Mouse (Mus musculus): Measurements from ENCODE around the gene Dgat2. TPM values are rescaled to one million over a fixed set of nuclear protein-coding genes. Genes with fewer than 3 reads are reported as not detected.

The Dgat2 gene
- 113 and 186 TPM in 2 replicates for polyA plus RNA-seq (2012; rRNA removed)

DNA sequence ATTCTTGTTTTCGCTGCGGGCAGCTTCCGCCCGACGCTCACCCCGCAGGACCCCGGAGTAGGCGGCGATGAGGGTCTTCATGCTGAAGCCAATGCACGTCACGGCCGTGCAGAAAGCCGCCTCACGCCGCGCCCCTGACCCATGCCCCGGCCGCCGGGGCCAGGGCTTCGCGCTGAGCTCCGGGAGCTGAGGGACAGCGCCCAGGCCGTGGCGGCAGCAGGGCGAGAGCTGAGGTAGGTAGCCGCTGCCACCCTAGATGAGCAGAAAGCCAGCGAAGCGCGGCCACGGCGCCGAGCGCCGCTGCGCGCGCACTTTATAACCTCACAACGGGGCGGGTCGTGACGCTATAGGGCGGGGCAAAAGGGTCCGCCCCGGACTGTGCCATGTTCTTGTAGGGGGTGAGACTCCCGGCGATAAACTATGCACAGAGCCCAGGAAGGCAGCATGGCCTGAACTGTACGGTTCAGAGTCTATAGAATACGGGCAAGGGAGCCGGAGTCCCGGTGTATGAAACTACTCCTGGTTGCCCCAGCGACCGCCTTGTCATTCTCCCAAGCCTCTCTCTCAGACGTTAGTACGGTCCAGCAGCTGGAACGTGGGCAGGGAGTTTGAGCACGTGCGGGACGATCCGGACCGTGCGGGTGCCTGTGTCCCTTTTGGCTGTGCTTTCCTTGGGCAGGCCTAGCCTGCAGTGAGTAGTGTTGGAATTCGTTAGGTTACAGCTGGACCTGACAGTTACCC is at the start of gene Dgat2:
TSS of gene Dgat2 (minus strand) at position 288 of the 741 bp plus-strand sequence.
- DNase-seq (ENCODE audit: low read depth, low spot score) = no peak
- under 1% methylated on average over 63 of the region's 63 CpGs for WGBS

DNA sequence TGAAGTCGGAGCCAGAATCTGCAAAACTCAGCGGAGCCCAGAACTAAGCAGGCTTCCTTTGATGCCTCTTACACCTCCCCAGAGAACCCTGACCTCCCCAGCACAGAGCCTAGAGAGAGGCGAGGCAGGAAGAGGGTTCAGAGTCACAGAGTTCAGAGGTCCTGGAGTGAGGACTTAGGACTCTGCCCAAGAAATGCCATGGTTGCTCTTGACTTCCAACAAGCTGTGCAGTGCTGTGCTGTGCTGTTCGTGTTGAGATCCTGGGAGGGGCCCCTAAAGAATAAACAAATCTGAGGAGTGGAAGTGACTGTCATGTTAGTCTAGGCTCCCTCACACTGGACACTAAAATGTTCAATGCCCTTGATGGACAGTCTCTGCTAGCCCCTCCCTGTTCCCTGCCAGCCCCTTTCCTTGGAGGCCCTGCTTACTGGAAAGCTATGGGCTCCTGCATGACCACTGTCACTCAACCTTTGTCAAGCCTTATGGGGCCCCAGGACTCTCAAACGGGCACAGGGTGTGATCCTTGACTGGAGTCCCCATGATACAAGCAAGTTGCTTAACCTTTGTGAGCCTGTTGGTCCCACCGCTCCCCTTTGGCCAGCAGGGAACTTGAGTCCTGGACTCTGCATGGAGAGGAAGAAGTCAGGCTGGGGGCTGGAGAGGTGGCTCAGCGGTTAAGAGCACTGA is 47.7 kb upstream of the Dgat2 start:
- WGBS = 61% methylated on average over 7 of the region's 7 CpGs
- no peak for DNase-seq (ENCODE audit: low read depth, low spot score)

GRCm38 (mm10) chr7:99229411-99229810 is 46.9 kb upstream of the Dgat2 start:
- no peak for DNase-seq (ENCODE audit: low read depth, low spot score)
- 11% methylated on average over 2 of the region's 2 CpGs for WGBS

GRCm38 (mm10) chr7:99228825-99229224 is 46.3 kb upstream of the Dgat2 start:
- WGBS = 88% methylated on average over 8 of the region's 8 CpGs
- DNase-seq (ENCODE audit: low read depth, low spot score) = no peak

DNA sequence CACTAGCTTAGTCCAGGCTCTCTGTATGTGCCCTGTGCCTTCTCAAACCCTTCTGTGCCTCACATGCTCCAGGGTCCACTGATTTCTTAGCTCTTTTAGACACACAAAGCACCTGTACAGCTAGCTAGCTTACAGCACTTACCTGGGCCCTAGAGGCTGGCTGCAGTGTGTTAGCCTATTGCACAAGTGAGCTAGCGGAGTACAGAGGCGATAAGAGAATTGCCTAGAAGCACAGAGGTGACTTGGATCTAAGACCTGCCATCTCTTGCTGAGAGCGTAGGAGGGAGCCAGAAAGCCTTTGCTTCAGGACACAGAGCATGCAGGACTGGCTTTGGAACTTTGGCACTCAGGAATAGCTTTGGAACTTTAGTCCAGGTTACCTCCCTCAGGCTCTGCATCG is 44.7 kb upstream of the Dgat2 start:
- 94% methylated on average over 4 of the region's 4 CpGs for WGBS
- no peak for DNase-seq (ENCODE audit: low read depth, low spot score)

DNA sequence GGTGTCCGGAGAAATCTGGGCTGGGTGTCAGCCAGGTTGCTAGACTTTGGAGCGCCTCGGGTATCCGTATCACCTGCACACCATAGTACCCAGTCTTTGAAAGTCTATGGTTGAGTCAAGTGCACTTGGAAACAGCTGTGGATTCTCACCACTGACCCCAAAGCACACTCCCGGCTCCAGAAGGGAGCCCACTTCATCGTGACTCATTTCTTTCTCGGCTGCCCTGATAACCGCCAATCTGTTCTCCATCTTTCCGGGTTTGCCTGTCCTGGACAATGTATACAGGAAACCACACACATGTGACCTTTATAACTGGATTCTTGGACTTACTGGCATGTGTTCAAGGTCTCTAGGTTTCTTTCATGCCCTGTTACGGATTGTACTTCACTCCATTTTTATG is 44.1 kb upstream of the Dgat2 start:
- WGBS = 66% methylated on average over 10 of the region's 10 CpGs
- DNase-seq (ENCODE audit: low read depth, low spot score) = no peak

DNA sequence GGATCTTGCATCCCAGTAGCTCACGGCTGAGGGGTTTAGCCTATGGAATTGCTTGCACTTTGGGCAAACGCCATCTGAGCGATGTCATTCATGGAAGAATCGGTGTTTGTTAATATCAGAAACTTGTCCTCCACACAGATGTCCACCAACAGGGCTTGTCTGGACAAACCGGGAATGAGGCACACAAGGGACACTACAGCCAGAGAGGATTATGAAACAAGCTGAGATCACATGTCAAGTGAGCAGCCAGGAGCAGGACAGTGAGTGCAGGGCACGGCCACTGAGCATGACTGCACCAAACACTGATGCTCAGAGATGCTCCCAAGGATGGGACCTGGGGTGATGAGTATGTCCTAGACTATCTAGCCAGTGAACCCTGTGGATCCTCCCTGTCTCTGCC is 42.9 kb upstream of the Dgat2 start:
- DNase-seq (ENCODE audit: low read depth, low spot score) = no peak
- 75% methylated on average over 6 of the region's 6 CpGs for WGBS

DNA sequence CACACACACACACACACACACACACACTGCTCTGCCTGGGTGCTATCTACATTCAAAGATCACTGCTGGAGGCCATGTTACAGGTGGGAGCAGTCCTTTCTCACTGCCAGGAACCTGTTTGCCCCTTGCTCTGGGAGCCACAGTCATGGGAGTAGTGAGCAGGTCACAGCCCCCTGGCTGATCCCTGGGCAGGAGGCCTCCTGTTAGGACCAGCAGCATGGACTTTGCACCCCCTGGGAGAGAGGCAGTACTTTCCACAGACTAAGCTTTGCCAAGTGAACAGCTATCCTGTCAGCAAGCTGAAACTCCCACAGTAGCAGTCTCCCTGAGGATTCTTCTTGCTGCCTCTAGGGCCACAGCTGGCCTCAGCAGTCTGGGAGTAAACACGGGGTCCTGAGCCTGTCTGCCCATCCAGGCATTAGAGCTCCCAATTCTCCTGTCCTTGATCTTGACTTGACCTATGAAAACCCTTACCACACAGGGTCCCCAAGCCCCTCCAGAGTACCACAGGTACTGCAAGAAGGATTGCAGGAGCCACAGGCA is 42.2 kb upstream of the Dgat2 start:
- no peak for DNase-seq (ENCODE audit: low read depth, low spot score)
- 27% methylated on average over 1 of the region's 1 CpGs for WGBS

GRCm38 (mm10) chr7:99224225-99224624 is 41.7 kb upstream of the Dgat2 start:
- DNase-seq (ENCODE audit: low read depth, low spot score) = no peak
- WGBS = 34% methylated on average over 7 of the region's 7 CpGs

DNA sequence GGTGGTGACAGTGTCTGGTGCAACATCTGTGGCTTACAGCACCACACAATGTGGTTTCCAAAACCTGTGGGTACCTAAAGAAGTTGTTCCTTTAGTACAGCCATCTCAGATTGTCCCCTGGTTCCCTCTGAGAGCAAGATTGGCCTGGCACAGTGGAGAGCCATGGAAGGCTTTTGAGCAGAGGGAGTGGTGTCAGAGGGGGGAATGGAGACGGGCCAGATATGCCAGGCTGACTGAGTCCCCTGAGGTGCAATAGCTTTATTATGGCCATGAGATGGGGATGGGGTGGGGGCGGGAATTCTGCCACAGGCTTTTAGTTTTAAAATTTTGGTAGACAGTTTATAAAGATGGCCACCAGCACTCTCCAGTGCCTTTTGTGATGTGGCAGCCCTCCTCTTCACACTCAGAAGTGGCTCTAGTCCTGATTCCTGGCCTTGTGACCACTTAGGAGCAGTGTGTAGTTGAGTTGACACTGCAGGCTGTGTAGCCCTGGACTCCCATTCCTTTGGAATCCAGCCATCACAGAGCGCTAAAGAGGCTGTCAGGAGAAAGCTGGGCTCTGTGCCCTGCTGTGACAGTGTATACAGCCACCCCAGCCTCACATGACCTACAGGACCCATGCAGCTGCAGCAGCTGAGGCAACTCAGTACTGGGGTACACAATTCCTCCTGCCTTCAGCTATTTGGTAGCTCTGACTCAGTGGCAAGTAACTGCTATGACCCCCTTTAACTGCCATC is 35.0 kb upstream of the Dgat2 start:
- WGBS = 62% methylated on average over 3 of the region's 3 CpGs
- no peak for DNase-seq (ENCODE audit: low read depth, low spot score)

- 24% methylated on average over 8 of the region's 8 CpGs for WGBS
- DNase-seq (ENCODE audit: low read depth, low spot score) = no peak
These were observed 32.9 kb upstream of the Dgat2 start for GRCm38 (mm10) chr7:99215347-99215855.

- DNase-seq (ENCODE audit: low read depth, low spot score) = no peak
- 71% methylated on average over 10 of the region's 10 CpGs for WGBS
These were observed 32.2 kb upstream of the Dgat2 start for GRCm38 (mm10) chr7:99214621-99215185.

DNA sequence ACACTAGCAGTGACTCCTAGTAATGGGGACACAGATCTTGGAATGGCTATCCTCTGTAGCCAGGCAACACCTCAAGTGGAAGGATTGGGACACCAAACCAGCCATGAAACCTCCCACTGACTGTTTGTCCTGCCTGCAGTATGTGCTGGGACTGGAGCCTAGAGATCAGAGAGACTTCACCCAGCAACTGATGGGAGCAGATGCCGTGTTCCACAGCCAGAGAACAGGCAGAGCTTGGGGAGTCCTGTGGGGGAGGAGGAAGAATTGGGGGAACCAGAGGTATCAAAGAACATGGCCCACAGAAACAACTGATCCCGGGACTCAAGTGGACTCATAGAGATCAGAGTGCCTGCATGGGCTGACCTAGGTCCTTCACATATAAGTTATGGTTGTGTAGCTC is 31.2 kb upstream of the Dgat2 start:
- WGBS = 93% methylated on average over 2 of the region's 2 CpGs
- no peak for DNase-seq (ENCODE audit: low read depth, low spot score)

DNA sequence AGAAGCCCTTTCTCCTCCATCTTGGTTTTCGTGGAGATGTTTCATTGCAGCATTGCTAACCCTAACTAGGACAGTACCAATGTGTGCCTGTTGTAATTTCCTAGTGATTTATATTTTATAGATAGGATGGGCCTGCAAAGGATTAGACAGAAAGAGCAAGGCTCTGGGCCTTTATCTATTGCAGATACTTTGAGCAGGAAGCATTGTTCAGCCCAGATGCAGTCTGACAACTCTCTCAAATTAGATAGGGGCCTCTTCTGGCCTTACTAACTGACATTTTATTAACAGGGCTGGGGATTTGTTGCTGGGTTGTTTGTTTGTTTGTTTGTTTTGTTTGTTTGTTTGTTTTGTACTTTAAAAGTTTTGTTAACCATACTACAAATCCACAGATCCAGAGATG is 30.5 kb upstream of the Dgat2 start:
- no peak for DNase-seq (ENCODE audit: low read depth, low spot score)
- 100% methylated on average over 1 of the region's 1 CpGs for WGBS

DNA sequence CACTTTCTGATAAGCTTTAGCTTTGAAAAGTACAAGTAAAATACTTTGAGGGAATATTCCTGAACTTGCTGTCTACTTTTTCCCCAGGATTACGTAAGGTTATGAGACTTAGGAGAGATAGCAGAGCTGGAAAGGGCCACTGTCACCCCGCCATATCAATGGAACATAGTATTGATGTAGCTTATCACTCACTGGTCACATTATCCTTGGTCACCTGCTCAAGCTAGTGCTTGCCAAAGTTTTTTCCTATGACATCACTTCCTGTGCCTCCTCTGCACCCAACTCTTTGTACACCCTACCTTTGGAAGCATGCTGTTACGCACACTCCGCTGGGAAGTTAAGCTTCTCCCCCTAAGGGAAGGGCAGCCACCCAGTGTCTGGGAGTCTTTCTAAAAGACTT is 26.2 kb upstream of the Dgat2 start:
- WGBS = 91% methylated on average over 4 of the region's 4 CpGs
- no peak for DNase-seq (ENCODE audit: low read depth, low spot score)

- DNase-seq (ENCODE audit: low read depth, low spot score) = no peak
- 75% methylated on average over 7 of the region's 7 CpGs for WGBS
These were observed 23.8 kb upstream of the Dgat2 start for GRCm38 (mm10) chr7:99206364-99206763.

GRCm38 (mm10) chr7:99202163-99202562 is 19.6 kb upstream of the Dgat2 start:
- WGBS = 80% methylated on average over 7 of the region's 7 CpGs
- no peak for DNase-seq (ENCODE audit: low read depth, low spot score)

DNA sequence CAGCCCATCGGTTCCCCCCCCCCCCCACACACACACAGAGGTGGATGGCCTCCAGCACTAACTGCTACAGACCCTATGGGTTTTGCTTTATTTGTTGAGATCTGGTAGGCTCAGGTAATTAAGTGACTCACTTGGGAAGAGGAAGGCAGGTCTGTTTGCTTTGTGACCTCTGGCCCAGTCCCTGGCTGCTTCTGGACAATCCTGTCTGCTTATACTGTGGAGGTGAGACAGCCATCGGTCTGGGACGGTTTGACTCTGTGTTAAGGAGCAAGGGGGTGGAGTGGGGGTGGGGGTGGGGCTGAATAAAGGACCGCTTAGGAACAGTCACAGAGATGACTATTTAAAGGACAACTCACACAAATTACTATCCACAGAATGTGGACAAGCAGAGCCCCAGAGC is 17.8 kb upstream of the Dgat2 start:
- 20% methylated on average over 4 of the region's 4 CpGs for WGBS
- DNase-seq (ENCODE audit: low read depth, low spot score) = no peak

GRCm38 (mm10) chr7:99199451-99200175 is 17.1 kb upstream of the Dgat2 start:
- WGBS = 67% methylated on average over 9 of the region's 9 CpGs
- no peak for DNase-seq (ENCODE audit: low read depth, low spot score)
